Comparison of ENCODE assay signal across 29 mouse cellular contexts in genomic region chr9:123109188-123109587, GRCm38 (mm10). TPM values are rescaled to one million over a fixed set of nuclear protein-coding genes. Genes with fewer than 3 reads are reported as not detected.
DNase-seq lines count a peak whose midpoint lies in the region; ATAC-seq and TF ChIP-seq lines count a peak whose summit lies in the region.
"Had no signal": no experiment of that assay in that cellular context is flagged by ENCODE, and none has a peak within 500 bp of the region (broad histone marks: within the 10 kb centered on the region; RNA-seq: fewer than 3 reads in every experiment).

No protein-coding gene starts in this region.

- no peak for TF ChIP-seq POLR2A in lung, adult 2 months (IDR thresholded peaks at IDR 0.05; ENCODE audit: borderline replicate concordance, extremely low read depth, low read depth, low read length)

- no peak for ATAC-seq in limb, embryonic 15.5 days (ENCODE audit: insufficient number of reproducible peaks, low FRiP score, low TSS enrichment, low read depth)
- no peak for ATAC-seq in lung, embryonic 16.5 days (ENCODE audit: low read depth)
- no peak for ATAC-seq in stomach, postnatal 0 days (ENCODE audit: low FRiP score, low TSS enrichment)
- ATAC-seq: forebrain, embryonic 13.5 days; intestine, postnatal 0 days; midbrain, embryonic 16.5 days; Patski had no signal

- H3K4me2 ChIP-seq in limb, embryonic 15.5 days, result no peak overlapping the region
- no peak overlapping the region for H3K4me2 ChIP-seq in lung, embryonic 16.5 days (ENCODE audit: low read depth, low read length)
- no peak overlapping the region for H3K4me2 ChIP-seq in stomach, postnatal 0 days (replicated peaks; ENCODE audit: low read depth)
- H3K4me2 ChIP-seq: forebrain, embryonic 13.5 days; heart, embryonic 11.5 days; hindbrain, embryonic 13.5 days; midbrain, embryonic 11.5 days had no signal

- TF ChIP-seq CTCF in lung, adult 2 months (IDR thresholded peaks at IDR 0.05; ENCODE audit: insufficient read depth, low read length), result no peak
- no peak for TF ChIP-seq CTCF in stomach, postnatal 0 days (IDR thresholded peaks at IDR 0.05; ENCODE audit: low read depth)

- DNase-seq in limb, embryonic 10.5 days (ENCODE audit: low spot score), result no peak
- no peak for DNase-seq in lung, adult 2 months
- peak; percentile 10 for DNase-seq in lung, postnatal 10 days
- DNase-seq in stomach, postnatal 0 days (ENCODE audit: low spot score), result no peak
- DNase-seq in hindbrain, embryonic 10.5 days (ENCODE audit: low spot score), result no peak
- no peak for DNase-seq in thymus, postnatal 0 days (ENCODE audit: low spot score)
- DNase-seq: adrenal gland, postnatal 25 days; cerebellum, adult 18-20 months; cerebellum, postnatal 10 days; gastrocnemius, postnatal 36 days; heart, adult 18-20 months; heart, postnatal 36 days; kidney, adult 9 months; kidney, postnatal 10 days; layer of hippocampus, adult 9-11 months; right cerebral cortex, postnatal 25 days; thymus, postnatal 14 days had no signal

- H3K4me1 ChIP-seq in limb, embryonic 15.5 days, result peaks cover 17% of the 10 kb centered on the region
- peaks cover 23% of the 10 kb centered on the region for H3K4me1 ChIP-seq in limb, embryonic 10.5 days
- H3K4me1 ChIP-seq in lung, embryonic 16.5 days (replicated peaks; ENCODE audit: control insufficient read depth, insufficient read depth, low read length), result peaks cover 21% of the 10 kb centered on the region
- peaks cover 5% of the 10 kb centered on the region for H3K4me1 ChIP-seq in lung, adult 2 months (ENCODE audit: control insufficient read depth, insufficient read depth, low read length)
- peaks cover 6% of the 10 kb centered on the region; the same call in 1 of the 2 replicates for H3K4me1 ChIP-seq in stomach, postnatal 0 days (replicated peaks; ENCODE audit: control insufficient read depth, insufficient read depth)
- peaks cover 22% of the 10 kb centered on the region for H3K4me1 ChIP-seq in hindbrain, embryonic 10.5 days (replicated peaks)

- H3K9me3 ChIP-seq in limb, embryonic 15.5 days, result no peaks in the 10 kb centered on the region
- no peaks in the 10 kb centered on the region for H3K9me3 ChIP-seq in limb, embryonic 10.5 days (replicated peaks)
- H3K9me3 ChIP-seq in lung, embryonic 16.5 days (ENCODE audit: control insufficient read depth, low read length), result no peaks in the 10 kb centered on the region
- no peaks in the 10 kb centered on the region for H3K9me3 ChIP-seq in stomach, postnatal 0 days (ENCODE audit: control insufficient read depth, low read length)
- no peaks in the 10 kb centered on the region for H3K9me3 ChIP-seq in hindbrain, embryonic 10.5 days
- H3K9me3 ChIP-seq: forebrain, embryonic 13.5 days; hindbrain, embryonic 13.5 days had no signal

- H3K36me3 ChIP-seq in limb, embryonic 15.5 days, result peaks cover 3% of the 10 kb centered on the region; the same call in 1 of the 2 replicates
- H3K36me3 ChIP-seq in limb, embryonic 10.5 days, result peaks cover 31% of the 10 kb centered on the region
- H3K36me3 ChIP-seq in lung, embryonic 16.5 days (ENCODE audit: control insufficient read depth, insufficient read depth, low read length), result peaks cover 4% of the 10 kb centered on the region; the same call in 1 of the 2 replicates
- H3K36me3 ChIP-seq in stomach, postnatal 0 days (ENCODE audit: control insufficient read depth, insufficient read depth, low read length), result 0 out of 2 replicates have a peak, but pooled peaks cover 3% of the 10 kb centered on the region
- H3K36me3 ChIP-seq in hindbrain, embryonic 10.5 days, result peaks cover 34% of the 10 kb centered on the region

- no peak overlapping the region for H3K4me3 ChIP-seq in limb, embryonic 15.5 days
- no peak overlapping the region for H3K4me3 ChIP-seq in limb, embryonic 10.5 days
- H3K4me3 ChIP-seq in lung, embryonic 16.5 days (ENCODE audit: low read length), result no peak overlapping the region
- H3K4me3 ChIP-seq in lung, adult 2 months (replicated peaks; ENCODE audit: extremely low read depth, low read depth, low read length), result no peak overlapping the region
- no peak overlapping the region for H3K4me3 ChIP-seq in stomach, postnatal 0 days (ENCODE audit: low read depth, low read length)
- no peak overlapping the region for H3K4me3 ChIP-seq in hindbrain, embryonic 10.5 days
- H3K4me3 ChIP-seq: forebrain, embryonic 13.5 days; hindbrain, embryonic 13.5 days had no signal

- H3K9ac ChIP-seq in limb, embryonic 15.5 days, result no peak overlapping the region
- no peak overlapping the region for H3K9ac ChIP-seq in lung, embryonic 16.5 days (ENCODE audit: low read length)
- no peak overlapping the region for H3K9ac ChIP-seq in stomach, postnatal 0 days (ENCODE audit: low read length)
- H3K9ac ChIP-seq: forebrain, embryonic 13.5 days; hindbrain, embryonic 13.5 days; liver, embryonic 14.5 days had no signal

- H3K27ac ChIP-seq in limb, embryonic 15.5 days, result peak overlapping the region; percentile 47; the same call in 1 of the 2 replicates
- H3K27ac ChIP-seq in limb, embryonic 10.5 days, result no peak overlapping the region
- peak overlapping the region; percentile 38; the same call in 1 of the 2 replicates for H3K27ac ChIP-seq in lung, embryonic 16.5 days (ENCODE audit: low read length)
- peak overlapping the region; percentile 13; the same call in 1 of the 2 replicates for H3K27ac ChIP-seq in stomach, postnatal 0 days (replicated peaks)
- H3K27ac ChIP-seq in hindbrain, embryonic 10.5 days, result no peak overlapping the region
- H3K27ac ChIP-seq: forebrain, embryonic 13.5 days; hindbrain, embryonic 13.5 days; liver, embryonic 14.5 days had no signal

- whole genome bisulfite sequencing in limb, embryonic 15.5 days, result 82% methylated on average over 7 of the region's 7 CpGs
- 89% methylated on average over 7 of the region's 7 CpGs for WGBS in limb, embryonic 10.5 days
- WGBS in lung, embryonic 16.5 days, result 57% methylated on average over 7 of the region's 7 CpGs
- WGBS in lung, adult 2 months, result 70% methylated on average over 7 of the region's 7 CpGs
- 54% methylated on average over 7 of the region's 7 CpGs for whole genome bisulfite sequencing in stomach, postnatal 0 days
- WGBS in hindbrain, embryonic 10.5 days, result 94% methylated on average over 7 of the region's 7 CpGs

- TF ChIP-seq EP300 in stomach, postnatal 0 days (optimal IDR thresholded peaks at IDR 0.05), result no peak

- H3K27me3 ChIP-seq in limb, embryonic 15.5 days, result no peaks in the 10 kb centered on the region
- no peaks in the 10 kb centered on the region for H3K27me3 ChIP-seq in limb, embryonic 10.5 days (ENCODE audit: low read depth, poor library complexity, severe bottlenecking)
- no peaks in the 10 kb centered on the region for H3K27me3 ChIP-seq in lung, embryonic 16.5 days (ENCODE audit: control insufficient read depth, insufficient read depth, low read depth, low read length)
- H3K27me3 ChIP-seq in stomach, postnatal 0 days (ENCODE audit: control insufficient read depth, insufficient read depth, low read length), result no peaks in the 10 kb centered on the region
- H3K27me3 ChIP-seq in hindbrain, embryonic 10.5 days (ENCODE audit: insufficient read depth, poor library complexity, severe bottlenecking), result no peaks in the 10 kb centered on the region
- H3K27me3 ChIP-seq: forebrain, embryonic 13.5 days; hindbrain, embryonic 13.5 days; Patski had no signal

RNA-seq across cellular contexts. Expression of gene Zdhhc3, which starts 3.8 kb away (rescaled TPM):
- 70.3 and 78.2 TPM in 2 replicates for polyA plus RNA-seq in limb, embryonic 15.5 days (2015; fragmentation: Nextera tagmentation; extraction: Ambion mirVana)
- polyA plus RNA-seq in limb, embryonic 10.5 days (2016; fragmentation: Nextera tagmentation; extraction: Ambion mirVana), result 72.8 and 73.9 TPM in 2 replicates
- polyA plus RNA-seq in lung, embryonic 16.5 days (2015; fragmentation: Nextera tagmentation; extraction: Ambion mirVana), result 74.6 and 76.4 TPM in 2 replicates
- polyA plus RNA-seq in lung, adult 2 months (2012; rRNA removed), result 253 and 404 TPM in 2 replicates
- polyA plus RNA-seq in stomach, postnatal 0 days (2015; fragmentation: Nextera tagmentation; extraction: Ambion mirVana), result 64.7 and 65.7 TPM in 2 replicates
- polyA plus RNA-seq in hindbrain, embryonic 10.5 days (2016; fragmentation: Nextera tagmentation; extraction: Ambion mirVana), result 76.8 and 83.4 TPM in 2 replicates
- 48.6 and 49.2 TPM in 2 replicates for polyA plus RNA-seq in thymus, postnatal 0 days (2015; fragmentation: Nextera tagmentation; extraction: Ambion mirVana)

RNA-seq across cellular contexts. Expression of gene Exosc7, which starts 3.8 kb away (rescaled TPM):
- 103 and 108 TPM in 2 replicates for polyA plus RNA-seq in limb, embryonic 15.5 days (2015; fragmentation: Nextera tagmentation; extraction: Ambion mirVana)
- polyA plus RNA-seq in limb, embryonic 10.5 days (2016; fragmentation: Nextera tagmentation; extraction: Ambion mirVana), result 120 and 148 TPM in 2 replicates
- polyA plus RNA-seq in lung, embryonic 16.5 days (2015; fragmentation: Nextera tagmentation; extraction: Ambion mirVana), result 120 and 123 TPM in 2 replicates
- polyA plus RNA-seq in lung, adult 2 months (2012; rRNA removed), result 57.4 and 80.6 TPM in 2 replicates
- polyA plus RNA-seq in stomach, postnatal 0 days (2015; fragmentation: Nextera tagmentation; extraction: Ambion mirVana), result 73.1 and 73.5 TPM in 2 replicates
- 122 and 146 TPM in 2 replicates for polyA plus RNA-seq in hindbrain, embryonic 10.5 days (2016; fragmentation: Nextera tagmentation; extraction: Ambion mirVana)
- 112 and 121 TPM in 2 replicates for polyA plus RNA-seq in thymus, postnatal 0 days (2015; fragmentation: Nextera tagmentation; extraction: Ambion mirVana)

RNA-seq across cellular contexts. Expression of gene Clec3b, which starts 41.6 kb away (rescaled TPM):
- 10.5 and 14.1 TPM in 2 replicates for polyA plus RNA-seq in limb, embryonic 15.5 days (2015; fragmentation: Nextera tagmentation; extraction: Ambion mirVana)
- 0.20 TPM in 1 of 2 replicates, not detected in the other for polyA plus RNA-seq in limb, embryonic 10.5 days (2016; fragmentation: Nextera tagmentation; extraction: Ambion mirVana)
- 3.1 and 5.4 TPM in 2 replicates for polyA plus RNA-seq in lung, embryonic 16.5 days (2015; fragmentation: Nextera tagmentation; extraction: Ambion mirVana)
- 151 and 180 TPM in 2 replicates for polyA plus RNA-seq in lung, adult 2 months (2012; rRNA removed)
- 13.9 and 17.1 TPM in 2 replicates for polyA plus RNA-seq in stomach, postnatal 0 days (2015; fragmentation: Nextera tagmentation; extraction: Ambion mirVana)
- polyA plus RNA-seq in hindbrain, embryonic 10.5 days (2016; fragmentation: Nextera tagmentation; extraction: Ambion mirVana), result 0.16 TPM in 1 of 2 replicates, not detected in the other
- polyA plus RNA-seq in thymus, postnatal 0 days (2015; fragmentation: Nextera tagmentation; extraction: Ambion mirVana), result 2.8 and 4.2 TPM in 2 replicates
- polyA plus RNA-seq: heart, embryonic 11.5 days; limb, embryonic 11.5 days; midbrain, embryonic 11.5 days; neural tube, embryonic 11.5 days; Patski had no signal

Comparison
In these comparisons a context has a peak if more than half of its experiments do, and no peak if none do; other contexts are left out.
1. H3K27ac ChIP-seq: peak in limb, embryonic 15.5 days (single experiment), lung, embryonic 16.5 days (single experiment) and stomach, postnatal 0 days (single experiment); none in limb, embryonic 10.5 days (single experiment) and hindbrain, embryonic 10.5 days (single experiment).